Mouse (Mus musculus) kidney, postnatal 4 days (tissue): Measurements from ENCODE around the gene Rhbdl1.
A peak's percentile ranks its signal among the peaks of the same experiment; 100 is the strongest.

ENCODE experiments used
- DNase-seq, 2 experiments: peaks; one replicate each; pipeline ENCODE4 v3.0.0; 2021; ENCODE audit warnings: mixed read lengths in 2 of 2

Gene Rhbdl1

DNA sequence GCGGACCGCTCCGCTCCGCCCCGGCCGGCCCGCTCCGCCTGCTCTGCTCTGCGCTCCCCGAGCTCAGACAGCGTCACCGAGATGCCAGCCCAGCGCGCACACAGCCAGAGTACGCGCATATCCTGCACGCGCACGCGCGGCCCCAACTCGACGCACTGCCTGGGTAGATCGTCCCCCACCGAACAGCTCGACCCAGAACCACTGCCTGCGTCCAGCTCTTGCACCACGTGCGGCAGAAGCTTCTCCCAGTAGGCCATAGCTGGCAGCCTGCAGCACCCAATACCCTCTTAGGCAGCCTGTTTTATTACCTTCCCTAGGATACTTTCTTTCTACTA is at the start of gene Rhbdl1:
Gene Rhbdl1, minus strand, starts transcription at position 220 of the 335 bp plus-strand sequence.
- peak; percentile 76 to 86 for DNase-seq

DNA sequence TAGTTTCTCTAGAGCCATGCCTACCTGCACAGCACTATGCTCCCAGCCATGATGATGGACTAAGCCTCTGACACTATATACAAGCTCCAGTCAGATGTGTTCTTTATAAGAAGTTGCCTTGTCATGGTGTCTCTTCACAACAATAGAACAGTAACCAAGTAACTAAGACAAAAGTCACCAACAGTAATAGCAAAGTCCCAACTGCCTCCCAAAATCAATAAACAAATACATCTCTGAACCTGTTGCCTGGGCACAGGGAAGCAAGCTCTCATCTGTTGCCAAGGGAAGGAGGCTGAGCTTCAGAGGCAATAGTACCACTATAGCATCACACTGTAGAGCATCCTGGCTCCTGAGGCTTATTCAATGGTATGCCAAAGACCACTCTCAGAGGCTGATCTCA is 49.7 kb upstream of the Rhbdl1 start:
- no peak for DNase-seq

DNA sequence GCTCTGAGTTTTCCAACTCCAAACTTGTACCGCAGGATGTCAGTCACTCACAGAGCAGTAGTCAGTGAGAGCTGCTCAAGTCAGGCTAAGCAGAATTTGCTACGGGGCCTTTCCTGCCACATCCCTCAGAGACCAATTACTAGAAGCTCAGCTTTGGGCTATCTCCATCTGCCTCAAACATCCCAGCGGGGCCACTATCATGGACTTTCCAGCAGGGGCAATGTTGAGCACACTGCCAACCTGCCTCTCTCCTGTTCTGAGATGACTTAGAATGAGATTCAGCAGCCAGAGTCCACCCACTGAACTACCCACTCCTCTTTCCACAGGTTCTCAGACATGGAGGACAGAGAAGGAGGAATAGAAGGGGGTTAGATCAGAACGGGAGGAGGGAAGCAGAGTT is 48.5 kb upstream of the Rhbdl1 start:
- DNase-seq = peak in 1 of 2 experiments; percentile 56

DNA sequence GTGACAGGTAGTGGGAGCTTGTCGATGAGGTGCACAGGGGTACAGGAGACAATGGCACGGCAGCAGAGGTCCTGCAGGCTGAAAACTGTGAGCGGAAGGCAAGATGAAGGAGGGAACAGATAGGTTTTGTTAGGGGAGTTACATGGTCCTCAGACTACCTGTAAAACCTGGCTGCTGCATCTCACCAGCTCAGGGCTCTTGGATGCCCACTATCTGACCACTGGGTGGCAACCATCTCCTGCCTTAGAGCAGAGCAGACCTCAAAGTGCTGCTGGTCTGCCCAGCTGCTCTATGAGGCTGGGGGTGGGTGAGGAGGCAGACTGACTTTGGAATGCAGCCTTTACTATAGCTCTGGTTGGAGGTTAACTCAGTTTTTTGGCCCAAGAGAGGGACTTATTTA is 46.7 kb upstream of the Rhbdl1 start:
- DNase-seq = no peak

DNA sequence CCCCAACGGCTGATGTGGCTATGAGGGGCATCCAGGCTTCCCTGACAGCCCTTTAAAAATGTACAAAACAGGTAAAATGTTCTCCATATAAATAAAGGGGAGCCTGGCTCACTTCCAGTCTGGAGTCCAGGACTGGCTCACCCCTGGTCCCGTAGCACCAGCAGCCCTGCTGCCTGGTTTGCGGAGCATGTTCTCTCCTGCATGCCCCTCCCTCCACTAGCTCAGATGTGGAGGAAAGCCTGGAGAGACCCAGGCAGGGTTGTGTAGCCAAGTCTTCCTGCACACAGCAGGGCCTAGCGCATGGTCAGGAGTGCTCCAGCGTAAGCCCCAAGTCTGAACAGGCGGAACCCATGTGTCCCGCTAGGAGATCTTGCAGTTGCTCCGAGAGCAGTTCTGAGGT is 46.2 kb upstream of the Rhbdl1 start:
- DNase-seq = no peak

DNA sequence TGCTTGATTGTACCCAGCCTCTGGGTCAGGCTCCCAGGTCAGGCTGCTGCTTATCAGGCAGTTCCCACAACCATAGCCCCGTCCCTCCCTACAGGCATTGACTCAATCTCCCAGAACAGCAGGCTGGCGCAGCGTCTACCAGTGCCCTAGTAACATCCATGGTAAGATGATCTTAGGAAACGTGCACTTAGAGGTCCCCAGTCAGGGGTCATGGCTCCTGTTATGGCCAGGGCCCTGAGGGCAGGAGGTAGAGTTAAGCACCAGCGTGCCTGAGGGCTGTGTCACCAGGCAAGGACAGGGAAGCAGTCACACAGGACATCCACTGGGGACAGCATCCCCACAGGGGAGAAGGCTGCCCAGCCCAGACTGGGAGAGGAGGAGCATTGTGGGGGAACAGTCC is 45.2 kb upstream of the Rhbdl1 start:
- no peak for DNase-seq

DNA sequence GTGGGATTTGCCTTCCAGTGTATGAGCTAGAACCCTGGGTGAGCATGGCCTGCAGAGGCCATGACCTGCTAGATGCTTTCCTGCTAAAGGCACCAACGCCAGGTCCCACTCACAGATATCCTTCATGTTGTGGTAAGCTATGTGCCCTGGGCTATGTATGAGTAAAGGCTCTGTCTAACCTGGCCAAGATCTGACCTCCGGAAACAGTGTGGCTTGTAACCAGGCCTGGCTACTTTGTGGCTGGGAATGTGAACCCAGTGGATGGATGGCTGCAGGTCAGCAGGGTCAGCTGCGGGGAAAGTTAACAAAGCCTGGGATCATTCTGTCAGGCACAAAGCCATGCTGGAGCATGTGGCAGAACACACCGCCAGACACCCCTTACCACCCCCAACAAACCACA is 44.6 kb upstream of the Rhbdl1 start:
- no peak for DNase-seq

DNA sequence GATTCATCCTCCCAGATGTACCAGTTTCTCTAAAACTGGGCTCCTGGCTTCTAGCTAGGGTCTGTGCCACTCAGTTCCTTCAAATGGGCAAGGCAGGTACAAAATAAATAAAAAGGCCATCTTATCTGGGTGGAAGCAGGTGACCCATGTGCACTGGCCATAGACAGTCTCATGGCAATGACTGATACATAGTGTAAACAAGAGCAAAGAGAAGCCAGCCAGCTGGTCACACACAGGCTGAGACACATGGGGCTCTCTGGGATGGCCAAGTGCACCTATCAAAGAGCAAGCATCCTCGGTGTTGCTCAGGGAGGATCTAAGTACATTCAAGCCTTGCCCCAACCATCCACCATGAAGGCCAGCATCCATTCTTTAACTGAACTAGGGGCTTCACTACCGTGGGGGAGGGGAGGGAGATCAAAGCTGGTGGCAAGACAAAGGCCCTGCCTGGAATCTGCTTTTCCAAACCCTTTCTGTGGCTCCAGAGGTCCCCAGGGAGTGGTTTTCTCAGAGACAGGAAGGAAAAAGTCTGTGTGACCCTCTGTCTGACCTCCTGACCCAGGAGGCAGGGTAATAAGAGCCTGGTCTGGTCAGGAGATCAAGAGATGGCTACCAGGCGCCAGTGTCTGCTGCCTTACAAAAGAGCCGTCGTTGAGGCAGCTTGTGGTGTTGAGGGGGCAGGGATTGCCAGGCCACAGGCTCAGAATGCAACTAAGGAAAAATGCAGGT is 44.0 kb upstream of the Rhbdl1 start:
- peak in 1 of 2 experiments; percentile 33 for DNase-seq

DNA sequence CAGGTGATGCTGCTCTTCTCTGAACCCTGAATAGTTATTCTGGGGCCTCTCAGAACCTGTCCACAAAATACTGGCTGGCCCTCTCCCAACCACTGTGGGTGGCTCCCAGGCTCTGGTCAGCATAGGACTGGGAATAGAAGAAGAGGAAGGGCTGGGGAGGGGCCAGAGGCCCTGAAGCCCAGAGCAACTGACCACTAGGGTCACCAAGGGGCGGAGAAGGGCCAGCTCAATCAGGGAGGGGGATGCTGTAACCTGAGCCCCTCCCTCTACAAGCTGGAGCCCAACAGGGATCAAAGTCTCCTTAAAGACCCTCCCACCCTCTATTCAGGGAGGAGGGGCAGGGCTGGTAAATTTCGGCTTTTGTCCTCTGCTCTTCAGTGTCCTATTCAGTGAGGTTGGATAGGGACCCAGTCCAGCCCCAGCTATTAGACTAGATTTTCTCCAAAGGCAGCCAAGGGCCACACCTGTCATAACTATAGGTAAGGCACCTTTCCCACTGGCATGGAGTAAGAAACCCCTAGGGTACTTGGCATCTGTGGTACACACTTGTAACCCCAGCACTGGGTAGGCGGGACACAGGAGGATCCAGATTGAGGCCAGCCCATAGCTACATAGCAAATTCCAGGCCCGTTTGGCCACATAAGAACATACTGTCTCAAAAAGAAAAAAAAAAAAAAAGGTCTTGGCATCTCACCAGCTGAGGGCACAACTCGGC is 43.3 kb upstream of the Rhbdl1 start, which contains the start of gene Wfikkn1:
Gene Wfikkn1, minus strand, starts transcription at position 663 of the 715 bp plus-strand sequence.
- DNase-seq = no peak

DNA sequence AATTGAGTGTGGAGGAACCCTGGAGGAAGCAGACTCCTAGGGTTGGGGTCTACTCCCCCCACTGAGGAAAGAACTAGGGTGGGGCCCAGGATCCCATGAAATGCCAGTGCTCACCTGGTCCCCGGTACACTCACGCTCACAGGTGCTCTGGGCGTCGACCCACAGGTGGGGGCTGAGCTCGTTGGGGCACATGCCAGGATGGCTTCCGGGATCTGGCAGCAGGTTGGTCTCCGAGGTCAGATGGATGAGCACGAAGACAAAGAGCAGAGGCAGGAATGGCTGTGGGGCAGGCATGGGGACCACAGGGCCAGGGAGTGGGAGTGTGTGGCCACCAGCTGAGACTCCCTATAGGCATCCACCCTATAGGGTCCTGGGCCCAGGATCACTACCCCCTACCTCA is 42.7 kb upstream of the Rhbdl1 start:
- DNase-seq = no peak

DNA sequence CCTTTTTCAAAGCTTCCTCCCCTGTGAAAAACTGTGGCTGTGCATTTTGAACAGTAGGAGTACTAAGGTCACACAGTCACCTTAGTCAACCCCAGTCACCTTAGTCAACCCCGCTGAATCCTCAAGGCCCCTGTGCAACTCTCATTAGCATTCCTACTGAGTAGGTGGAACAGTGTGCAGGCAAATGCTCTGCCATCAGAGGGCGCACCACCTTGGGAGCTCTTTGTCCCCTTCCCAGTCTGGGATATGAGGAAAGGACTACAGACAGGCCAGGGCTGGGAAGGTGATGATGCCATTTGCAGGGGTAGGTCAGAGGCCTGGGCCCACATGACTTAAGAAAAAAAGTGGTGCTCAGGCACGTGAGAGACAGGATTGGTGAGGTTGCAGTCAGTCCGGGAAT is 42.2 kb upstream of the Rhbdl1 start:
- peak; percentile 68 to 72 for DNase-seq

DNA sequence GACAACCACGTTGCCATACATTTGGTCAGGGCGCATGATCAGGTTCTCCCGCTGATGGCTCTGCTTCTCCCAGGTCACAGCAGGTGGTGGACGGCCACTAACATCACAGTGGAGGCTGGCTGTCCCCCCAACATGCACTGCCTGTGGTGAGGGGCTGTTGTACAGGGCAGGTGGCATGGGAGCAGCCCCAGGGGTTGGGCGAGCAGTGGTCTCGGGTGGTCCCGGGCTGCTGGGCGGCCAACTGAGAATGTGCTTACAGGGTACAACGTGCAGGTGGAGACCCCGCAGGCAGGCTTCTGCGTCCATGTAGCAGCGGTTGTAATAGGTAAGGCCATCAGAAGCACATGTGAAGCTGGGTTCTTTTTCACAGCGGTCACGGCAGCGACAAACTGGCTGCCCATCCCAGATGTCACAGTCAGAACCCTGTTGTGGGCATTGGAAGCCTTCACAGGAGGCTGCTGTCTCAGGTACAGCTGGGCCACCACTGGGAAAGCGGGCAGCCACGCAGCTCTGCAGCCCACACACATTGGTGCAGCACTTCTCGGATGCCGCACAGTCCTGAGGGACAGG is 41.6 kb upstream of the Rhbdl1 start:
- DNase-seq = no peak

DNA sequence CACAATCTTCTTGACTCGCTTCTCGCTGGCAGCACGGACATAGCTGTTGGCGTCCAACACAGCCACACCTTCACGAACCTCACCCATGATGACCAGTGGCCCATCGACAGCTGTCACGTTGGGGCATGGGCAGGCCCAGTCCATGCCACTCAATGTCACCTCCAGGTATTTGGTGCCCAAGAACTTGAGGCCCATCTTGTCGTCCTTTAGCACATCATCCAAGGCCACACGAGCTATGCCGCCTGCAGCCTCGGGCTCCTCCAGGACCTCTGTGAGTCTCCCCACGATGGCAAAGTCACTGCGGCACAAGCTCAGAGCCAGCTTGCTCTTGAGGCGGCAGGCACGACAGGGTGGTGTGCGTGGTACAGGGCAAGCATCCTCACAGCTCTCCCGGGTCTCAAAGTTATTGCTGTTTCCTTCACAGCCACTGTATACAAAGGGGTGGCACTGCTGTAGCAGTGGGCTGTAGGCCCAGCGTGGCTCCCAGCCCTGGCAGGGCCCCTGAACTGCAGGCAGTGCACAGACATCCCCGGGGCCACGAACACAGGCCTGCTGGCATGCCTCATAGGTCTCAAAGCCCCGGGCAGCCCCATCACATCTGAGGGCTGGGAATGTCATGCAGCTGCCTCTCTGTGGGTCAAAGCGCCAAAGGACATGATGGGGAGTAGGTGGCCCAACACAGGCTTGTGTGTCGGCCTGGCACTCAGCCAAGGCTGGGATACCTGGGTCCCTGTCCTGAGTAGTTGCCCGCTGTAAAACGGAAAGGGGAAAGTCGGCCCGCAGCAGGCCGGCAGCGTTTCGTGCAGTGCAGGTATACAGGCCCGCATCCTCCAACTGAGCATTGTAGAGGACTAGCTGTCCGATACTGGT is 40.9 kb upstream of the Rhbdl1 start:
- DNase-seq = no peak

DNA sequence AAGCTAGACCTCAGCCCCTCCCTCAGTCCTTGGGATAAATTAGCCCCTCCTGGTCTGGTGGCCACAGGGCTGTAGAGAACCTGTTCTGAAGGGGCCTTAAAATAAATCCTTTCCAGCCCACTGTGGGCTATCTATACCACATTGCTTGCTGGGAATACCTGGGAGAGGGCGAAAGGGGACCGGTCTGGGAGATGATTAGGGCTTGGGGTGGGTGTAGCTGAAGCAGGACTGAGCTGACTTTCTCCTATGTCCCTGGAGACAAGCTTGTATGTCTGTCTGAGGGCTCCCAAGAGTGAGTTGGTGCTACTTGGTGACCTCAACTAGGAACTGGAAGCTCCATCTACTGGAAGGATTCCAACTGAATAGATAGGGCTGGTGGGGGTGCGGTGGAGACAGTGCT is 39.9 kb upstream of the Rhbdl1 start:
- DNase-seq = no peak

DNA sequence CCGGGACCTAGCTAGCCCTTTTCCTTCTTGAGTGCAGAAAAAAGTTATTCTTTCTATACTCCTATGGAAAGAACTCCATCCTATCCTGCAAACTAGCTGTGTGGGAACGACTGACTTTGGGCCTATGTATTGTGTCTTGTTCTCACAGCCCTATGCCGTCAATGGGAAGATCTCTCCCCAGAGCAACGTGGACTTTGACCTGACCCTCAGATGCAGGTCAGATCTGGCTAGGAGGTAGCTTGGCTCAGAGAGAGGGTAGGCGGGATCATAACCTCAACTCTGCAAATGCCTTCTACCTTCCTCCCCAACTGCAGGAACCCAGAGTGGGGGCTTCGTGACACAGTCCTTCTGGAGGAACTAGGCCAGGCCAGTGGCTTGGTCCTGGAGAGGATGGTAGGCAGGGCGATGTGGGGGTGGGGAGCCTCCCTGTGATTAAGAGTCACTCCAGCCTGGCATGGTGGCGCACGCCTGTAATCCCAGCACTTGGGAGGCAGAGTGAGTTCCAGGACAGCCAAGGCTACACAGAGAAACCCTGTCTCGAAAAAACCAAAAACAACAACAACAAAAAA is 39.3 kb upstream of the Rhbdl1 start:
- DNase-seq = peak; percentile 41 to 61

DNA sequence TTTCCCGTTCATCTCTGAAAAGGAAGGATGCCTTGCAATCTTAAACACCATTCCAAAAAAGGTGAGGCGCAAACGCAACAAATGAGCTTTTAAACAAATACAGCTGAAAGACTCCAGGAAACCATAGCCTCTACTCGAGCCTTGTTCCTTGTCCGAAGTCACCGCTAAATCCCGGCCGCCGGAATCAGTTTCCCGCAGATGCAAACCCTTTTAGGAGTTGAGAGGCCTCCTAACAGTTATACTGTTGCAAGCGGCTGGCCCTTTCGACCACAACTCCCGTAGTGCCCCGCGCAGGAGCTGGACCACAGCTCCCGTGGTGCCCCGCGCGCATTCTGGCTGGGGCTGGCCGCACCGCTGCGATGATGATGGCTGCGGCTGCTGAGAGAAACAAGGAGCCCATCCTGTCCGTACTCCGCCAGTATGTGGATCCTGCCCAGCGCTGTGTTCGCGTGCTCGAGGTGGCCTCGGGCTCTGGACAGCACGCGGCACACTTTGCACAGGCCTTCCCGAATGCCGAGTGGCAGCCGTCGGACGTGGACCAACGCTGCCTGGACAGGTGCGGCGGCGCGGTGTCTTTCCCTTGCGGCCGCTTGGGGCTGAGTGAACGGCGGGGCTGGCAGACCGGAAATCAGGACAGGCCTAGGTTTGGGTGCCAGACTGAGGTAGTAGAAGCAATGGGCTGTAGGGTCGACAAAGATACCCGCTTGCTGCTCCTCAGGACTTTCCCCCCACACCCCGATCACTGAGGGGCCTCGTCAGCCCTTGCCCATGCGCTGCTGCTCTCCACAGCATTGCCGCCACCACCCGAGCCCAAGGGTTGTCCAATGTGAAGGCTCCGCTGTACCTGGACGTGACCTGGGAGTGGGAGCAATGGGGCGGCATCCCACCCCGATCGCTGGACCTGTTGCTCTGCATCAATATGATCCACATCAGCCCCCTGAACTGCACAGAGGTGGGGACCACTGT is 38.4 kb upstream of the Rhbdl1 start:
- DNase-seq = peak; percentile 92 to 95

DNA sequence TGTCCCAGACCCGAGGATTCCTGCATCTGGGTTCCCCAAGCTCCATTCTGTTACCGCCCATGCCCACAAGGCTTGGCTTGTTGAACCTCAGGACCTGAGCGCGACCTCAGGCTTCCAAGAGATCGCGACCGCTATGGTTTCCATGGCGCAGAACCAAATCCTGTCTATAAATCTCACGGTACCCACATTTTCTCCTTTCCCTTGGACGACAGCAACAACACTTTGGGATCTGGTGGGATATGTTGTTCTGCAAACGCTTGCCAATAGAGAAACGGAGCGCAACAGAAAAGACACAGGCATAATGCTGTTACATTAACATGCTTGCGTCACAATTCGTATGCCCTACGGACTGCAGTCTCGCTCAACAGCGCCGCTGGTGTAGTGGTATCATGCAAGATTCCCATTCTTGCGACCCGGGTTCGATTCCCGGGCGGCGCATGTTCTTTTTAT is 37.7 kb upstream of the Rhbdl1 start, which contains the start of gene Mettl26:
Gene Mettl26, plus strand, starts transcription at position 354 of the 450 bp plus-strand sequence.
- peak; percentile 95 to 97 for DNase-seq

DNA sequence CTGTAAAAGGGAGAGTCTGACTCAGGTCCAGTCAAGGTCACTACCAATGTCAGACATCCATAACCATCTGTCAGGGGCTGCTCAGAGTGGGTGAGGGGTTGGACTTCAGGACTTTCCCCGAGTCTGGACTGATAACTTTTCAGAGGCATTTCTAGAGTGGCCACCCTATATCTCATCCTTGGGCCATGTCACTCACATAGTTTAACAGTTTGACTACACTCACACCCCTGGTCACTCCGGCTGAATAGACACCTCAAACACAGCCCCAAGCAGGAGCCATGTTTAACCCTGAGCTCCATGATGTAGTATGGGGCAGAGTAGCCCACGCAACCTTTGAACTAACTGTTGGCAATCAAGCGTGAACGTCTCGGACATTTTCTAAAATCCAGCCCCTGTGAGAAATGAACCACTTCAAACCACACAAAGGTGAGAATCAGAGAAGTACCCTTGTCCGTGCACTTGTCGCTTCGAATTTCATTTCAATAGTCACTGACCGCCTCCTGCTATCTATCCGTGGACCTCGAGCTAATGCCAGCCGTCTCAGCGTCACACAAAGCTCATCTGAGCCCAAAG is 37.1 kb upstream of the Rhbdl1 start:
- no peak for DNase-seq

DNA sequence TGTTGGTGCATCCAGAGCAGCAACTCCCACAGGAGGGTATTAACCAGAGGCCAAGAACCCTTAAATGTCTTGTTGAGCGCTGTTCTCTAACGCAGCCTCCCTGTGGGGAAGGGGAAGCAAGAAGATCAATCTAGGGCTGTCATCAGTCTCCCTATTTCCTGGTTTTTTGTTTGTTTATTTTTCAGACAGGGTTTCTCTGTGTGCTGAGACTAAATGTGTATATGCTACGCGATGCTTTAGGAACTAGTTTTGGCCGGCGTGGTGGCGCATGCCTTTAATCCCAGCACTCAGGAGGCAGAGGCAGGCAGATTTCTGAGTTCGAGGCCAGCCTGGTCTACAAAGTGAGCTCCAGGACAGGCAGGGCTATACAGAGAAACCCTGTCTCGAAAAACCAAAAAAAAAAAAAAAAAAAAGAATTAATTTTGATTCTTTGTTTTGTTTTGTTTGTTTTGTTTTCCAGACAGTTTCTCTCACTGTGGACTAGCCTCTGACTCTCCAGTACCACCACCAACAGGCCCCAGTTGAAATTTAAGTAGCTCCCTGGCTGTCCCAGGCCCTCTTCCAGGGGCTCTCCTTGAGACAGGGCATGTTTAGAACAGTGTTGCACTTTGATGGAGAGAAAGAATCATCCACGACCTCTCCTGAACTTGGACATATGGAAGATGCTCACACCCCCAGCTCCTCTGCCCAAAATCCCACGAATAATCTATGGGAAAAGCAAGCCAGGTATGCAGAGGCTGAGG is 36.5 kb upstream of the Rhbdl1 start:
- DNase-seq = no peak

DNA sequence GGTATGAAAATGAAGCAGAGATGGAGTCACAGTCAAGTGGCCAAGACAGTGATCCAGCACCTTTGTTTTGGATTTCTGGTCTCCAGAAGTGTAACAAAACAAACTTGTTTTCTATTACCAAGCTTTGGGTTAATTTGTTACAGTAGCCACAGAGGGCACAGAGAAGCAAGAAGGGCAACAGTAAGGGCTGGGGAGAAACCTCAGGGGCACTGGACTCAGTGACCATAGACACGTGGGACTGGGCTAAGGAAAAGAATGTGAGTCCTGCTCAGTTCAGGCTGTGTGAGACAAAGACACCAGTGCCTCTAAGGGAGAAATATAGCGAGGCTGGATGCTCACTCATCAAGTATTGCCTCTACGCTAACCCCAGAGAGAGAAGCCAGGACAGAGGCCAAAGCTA is 35.6 kb upstream of the Rhbdl1 start:
- DNase-seq = no peak
